Mouse (Mus musculus) heart, postnatal 0 days (tissue): ENCODE results near the gene Tiam2.
A peak's percentile ranks its signal among the peaks of the same experiment; 100 is the strongest.

Source experiments
- CTCF ChIP-seq: IDR thresholded peaks from 2 replicates; pipeline ENCODE4 v1.5.1; 2016; ENCODE audit warnings: antibody characterized with exemption, control low read depth, low read depth
- EP300 ChIP-seq: IDR thresholded peaks from 2 replicates; pipeline ENCODE4 v1.6.1; 2016; ENCODE audit warnings: antibody characterized with exemption, low read depth

DNA sequence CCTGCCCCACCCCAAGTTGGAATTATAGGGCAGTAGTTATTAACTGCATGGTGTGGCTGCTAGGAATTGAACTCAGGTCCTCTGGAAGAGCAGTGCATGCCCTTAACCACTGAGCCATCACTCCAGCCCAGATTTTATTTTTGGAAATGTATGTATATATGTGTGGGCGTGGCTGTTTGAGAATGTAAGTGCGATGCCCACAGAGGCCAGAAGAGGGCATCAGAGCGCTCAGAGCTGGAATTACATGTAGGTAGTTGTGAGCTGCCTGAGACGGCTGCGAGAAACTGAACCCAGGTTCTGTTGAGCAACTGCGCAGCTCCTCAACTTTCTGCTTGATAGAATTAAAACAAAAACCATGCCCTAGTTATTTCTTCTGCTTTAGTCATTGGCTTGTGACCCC is 38.0 kb upstream of the Tiam2 start:
- TF ChIP-seq CTCF, result peak; percentile 76
- TF ChIP-seq EP300, result no peak
